Mouse (Mus musculus): ENCODE data around the gene Drap1. TPM values are rescaled to one million over a fixed set of nuclear protein-coding genes. Genes with fewer than 3 reads are reported as not detected.

The Drap1 gene
- 86.3 and 111 TPM in 2 replicates for polyA plus RNA-seq (2012; rRNA removed)

DNA sequence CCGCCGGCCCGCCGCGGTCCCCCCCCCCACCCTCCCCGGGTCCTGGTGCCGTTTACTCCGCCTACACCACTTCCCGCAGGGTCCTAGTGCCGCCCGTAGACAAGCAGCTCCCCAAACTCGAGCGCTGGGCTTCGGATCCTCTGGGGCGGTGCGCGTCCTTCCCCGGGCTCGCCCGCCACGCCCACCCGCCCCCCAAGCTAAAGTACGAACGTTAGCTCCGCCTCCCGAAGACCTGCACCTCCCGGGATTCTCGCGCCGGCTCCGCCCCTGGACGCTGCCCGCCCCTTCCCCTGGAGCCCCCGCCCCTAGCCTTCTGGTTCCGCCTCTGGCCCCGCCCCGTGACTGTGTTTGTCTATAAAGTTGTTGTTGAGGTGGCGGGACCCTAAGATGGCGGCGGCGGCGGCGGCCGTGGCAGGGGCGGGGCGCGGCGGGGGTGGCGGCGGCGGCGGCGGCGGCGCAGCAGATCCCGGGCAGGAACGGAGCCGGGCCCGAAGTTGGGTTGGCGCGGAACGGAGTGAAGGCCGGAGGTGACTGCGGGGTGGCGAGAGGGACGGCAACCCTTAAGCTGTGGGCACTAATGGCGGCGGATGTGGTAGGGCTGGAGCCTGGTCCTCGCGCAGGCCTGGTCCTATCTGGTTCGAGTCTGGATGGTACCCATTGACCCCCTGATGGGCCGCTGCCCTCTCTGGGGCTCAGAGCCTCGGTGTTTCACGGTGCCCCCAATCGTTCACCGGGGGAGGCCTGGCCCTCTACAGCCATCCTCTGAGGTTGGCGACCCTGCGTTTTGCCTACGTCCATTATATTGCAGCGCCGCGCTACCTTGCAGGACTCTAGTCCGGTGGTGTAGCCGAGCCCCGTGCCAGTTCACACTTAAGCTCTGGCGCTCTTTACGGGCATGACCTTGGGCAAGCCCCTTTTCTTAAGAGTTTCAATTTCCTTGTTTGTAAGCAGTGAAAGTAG lies at the start of gene Drap1, which contains the start of gene AI837181:
TSS of gene Drap1 (minus strand) at position 198 of the 960 bp plus-strand sequence.
TSS of gene AI837181 (plus strand) at position 363 of the 960 bp plus-strand sequence.

DNA sequence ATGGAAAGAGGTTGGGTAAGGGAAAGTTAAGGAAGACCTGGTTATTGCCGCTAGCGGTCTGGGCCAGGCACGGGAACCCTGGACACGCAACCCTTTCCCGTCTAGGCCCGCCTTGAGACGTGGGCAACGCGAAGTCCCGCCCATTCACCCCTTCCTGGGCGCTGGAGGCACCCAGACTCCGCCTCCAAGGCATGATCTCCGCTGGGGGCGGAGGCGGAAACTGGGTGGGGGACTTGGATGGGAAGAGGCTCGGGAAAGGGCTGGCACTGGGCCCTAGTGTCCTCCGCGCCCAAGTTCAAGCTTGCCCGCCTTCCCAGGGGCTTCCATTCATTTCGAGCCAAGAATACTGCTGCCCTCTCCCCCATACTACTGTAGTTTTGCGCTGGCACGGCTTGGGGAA lies 48.9 kb upstream of the Drap1 start, which contains the start of gene Efemp2:
TSS of gene Efemp2 (plus strand) at position 235 of the 400 bp plus-strand sequence.

DNA sequence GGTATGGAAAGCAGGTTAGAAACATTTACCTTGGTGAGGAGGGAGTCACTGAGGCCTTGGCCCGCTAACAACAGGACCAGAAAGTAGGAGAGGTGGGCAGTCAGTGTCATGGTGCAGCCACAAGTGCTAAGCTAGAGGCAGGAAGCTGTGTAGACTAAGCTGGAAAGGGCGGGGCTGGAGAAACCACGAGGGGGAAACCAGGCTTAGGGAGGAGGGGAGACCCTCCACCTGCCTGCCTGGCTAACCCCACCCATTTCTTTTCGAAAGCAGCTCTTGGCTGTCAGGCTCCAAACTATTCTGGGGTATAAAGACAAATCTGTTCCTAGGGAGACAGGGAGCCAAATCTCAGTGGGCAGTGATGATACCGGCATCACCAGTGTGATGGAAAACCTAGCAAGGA lies 43.6 kb upstream of the Drap1 start, which contains the start of gene Ctsw:
TSS of gene Ctsw (minus strand) at position 134 of the 400 bp plus-strand sequence.

DNA sequence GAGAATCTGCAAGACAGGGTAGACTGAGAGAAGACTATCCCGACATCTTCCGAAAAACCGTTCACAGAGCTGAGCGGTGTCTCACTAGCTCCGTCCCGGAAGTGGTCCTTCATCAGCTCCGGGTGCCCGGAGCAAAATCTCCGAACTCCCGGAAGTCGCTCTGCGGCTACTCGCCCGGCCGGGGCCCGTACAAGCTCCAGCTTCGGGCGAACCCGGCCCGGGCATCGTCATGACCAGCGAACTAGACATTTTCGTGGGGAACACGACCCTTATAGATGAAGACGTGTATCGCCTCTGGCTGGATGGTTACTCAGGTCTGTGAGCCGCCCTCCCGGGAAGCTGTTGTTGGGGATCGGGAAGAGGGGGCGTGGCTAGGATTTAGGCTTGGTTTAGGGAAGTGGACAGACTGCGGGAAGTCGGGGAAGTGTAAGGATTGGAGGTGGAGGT lies 35.7 kb upstream of the Drap1 start, which contains the start of gene Fibp:
TSS of gene Fibp (plus strand) at position 151 of the 447 bp plus-strand sequence.

DNA sequence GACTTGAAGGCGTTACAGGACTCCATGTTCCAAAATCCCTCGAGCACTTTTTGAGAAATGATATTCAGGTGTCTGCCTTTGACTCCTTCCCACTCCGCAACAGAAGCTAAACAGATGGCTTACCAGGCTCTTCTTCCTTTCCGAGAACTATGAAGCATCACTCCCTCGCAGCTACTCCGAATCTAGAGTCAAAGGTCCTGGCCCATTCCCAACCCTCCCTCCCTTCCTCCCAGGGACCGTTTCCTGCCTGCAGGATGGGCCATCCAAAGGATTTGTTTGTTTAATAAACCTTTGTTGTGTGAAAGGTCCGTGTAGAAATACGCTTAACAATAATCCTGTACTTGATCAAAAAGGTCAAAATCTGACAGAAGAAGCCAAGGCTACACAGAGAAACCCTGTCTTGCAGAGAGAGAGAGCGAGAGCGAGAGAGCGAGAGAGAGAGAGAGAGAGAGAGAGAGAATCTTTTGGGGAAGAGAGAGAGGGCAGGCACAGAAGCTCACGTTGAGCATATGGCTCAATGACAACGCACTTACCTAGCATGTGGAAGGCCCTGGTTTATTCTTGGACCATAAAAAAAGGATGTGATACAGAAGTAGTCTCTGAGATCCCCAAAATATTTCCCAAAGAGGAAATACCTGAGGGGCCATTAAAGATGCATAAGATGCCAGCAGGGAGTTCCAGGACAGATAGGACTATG lies 33.1 kb upstream of the Drap1 start, which contains the start of gene Ccdc85b:
TSS of gene Ccdc85b (minus strand) at position 149 of the 697 bp plus-strand sequence.

DNA sequence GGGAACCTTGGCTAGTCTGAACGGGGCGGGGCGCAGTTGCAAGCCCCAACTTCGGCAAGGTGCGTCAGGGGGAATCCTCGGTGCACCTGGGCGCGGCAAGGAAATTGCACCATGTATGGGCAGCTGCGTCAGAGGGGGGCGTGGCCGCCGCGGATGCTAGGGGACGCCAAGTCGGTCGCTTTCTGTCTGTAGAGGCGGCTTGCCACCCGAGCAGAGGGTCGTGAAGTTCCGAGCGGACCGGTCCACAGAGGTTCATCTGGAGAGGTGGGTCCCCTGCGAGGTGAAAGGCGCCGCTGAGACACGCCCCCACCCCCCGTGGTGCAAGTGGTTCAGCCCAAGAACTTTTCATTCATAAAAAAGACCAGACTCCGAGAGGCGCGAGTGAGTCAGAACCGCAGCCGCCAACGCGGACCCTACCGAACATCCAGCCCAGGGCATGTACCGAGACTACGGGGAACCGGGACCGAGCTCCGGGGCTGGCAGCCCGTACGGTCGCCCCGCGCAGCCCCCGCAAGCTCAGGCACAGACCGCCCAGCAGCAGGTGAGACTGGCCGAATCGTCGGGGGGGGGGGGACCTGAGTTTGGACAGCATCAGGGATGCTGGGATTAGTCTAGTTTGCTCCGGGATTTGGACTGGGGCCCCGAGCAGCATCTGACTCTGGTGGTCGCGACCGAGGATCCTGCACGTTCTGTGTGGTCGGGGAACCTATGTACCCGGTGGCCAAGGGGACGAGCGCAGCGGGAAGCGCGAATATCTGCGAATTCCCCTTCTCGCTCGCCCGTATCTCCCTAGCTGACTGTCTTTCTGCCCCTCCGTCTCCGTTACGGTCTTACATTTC lies 23.0 kb upstream of the Drap1 start, which contains the start of gene Fosl1:
TSS of gene Fosl1 (plus strand) at position 33 of the 839 bp plus-strand sequence.

DNA sequence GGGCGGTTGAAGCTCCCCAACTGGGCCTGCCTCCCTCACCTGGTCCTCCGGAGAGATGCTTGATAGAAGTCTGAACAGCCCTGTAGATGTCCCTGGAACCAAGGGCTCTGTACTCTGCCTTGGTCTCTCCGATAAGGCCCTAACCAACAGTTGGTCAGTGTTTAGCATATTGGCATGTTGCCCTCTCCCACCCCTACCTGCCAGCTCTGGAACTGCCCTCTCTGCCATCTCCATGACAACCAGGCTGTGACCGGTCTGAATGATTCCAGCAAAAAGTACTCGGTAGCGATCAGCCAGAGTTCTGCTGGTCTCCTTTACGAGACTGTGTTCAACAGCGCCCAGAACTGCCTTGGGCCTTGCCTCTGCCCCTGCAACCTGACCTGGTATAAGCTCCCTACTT lies 22.5 kb downstream of the Drap1 start, which contains the start of gene Tsga10ip:
TSS of gene Tsga10ip (minus strand) at position 234 of the 400 bp plus-strand sequence.

DNA sequence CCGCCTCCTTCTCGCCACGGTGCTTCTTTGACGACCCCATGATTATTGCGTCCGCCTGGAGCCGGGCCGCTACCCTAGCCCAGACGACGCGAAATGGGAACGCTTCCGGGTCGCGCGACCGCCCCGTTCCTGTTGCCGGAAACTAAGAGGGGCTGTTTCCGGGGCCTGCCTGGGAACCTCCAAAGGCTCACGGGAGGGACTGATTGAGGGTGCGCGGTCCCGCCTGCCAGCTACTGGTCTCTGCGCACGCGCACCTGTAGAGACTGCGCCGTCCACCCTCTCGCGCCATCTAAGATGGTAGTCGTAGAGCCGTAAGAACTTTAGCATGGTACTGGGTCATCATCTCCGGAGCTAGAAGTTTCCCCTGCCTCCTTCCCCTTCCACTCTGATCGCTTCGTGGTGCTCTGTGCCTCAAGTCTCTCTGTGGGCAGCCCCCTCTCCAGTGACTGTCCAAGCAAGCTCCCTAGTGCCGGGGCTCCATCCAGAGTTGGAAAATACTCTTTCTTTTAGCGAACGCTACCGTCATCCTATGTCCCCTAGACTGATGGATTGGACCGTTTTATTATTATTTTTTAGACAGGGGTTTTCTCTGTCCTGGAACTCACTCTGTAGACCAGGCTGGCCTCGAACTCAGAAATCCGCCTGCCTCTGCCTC lies 36.1 kb downstream of the Drap1 start, which contains the start of gene Sart1:
TSS of gene Sart1 (minus strand) at position 116 of the 655 bp plus-strand sequence.

Other genes with a start within 250 kb of the Drap1 start
- 59.2 and 59.9 TPM in 2 replicates for gene Pacs1, start 151.9 kb downstream of the Drap1 start, polyA plus RNA-seq (2012; rRNA removed)
- gene Sf3b2, start 129.5 kb downstream of the Drap1 start, polyA plus RNA-seq (2012; rRNA removed): 146 and 169 TPM in 2 replicates
- gene Gal3st3, start 126.6 kb downstream of the Drap1 start, polyA plus RNA-seq (2012; rRNA removed): 0.67 and 0.79 TPM in 2 replicates
- not detected in 2 replicates for gene Catsper1, start 89.2 kb downstream of the Drap1 start, polyA plus RNA-seq (2012; rRNA removed)
- 7.1 and 12.9 TPM in 2 replicates for gene Cst6, start 75.4 kb downstream of the Drap1 start, polyA plus RNA-seq (2012; rRNA removed)
- gene Eif1ad, start 58.2 kb downstream of the Drap1 start, polyA plus RNA-seq (2012; rRNA removed): 19.4 and 21.0 TPM in 2 replicates
- 123 and 155 TPM in 2 replicates for gene Banf1, start 57.8 kb downstream of the Drap1 start, polyA plus RNA-seq (2012; rRNA removed)
- 15.7 and 18.4 TPM in 2 replicates for gene Sart1, start 36.3 kb downstream of the Drap1 start, polyA plus RNA-seq (2012; rRNA removed)
- 4.9 and 5.6 TPM in 2 replicates for gene Tsga10ip, start 22.5 kb downstream of the Drap1 start, polyA plus RNA-seq (2012; rRNA removed)
- 115 and 124 TPM in 2 replicates for gene AI837181, start 165 bp upstream of the Drap1 start, polyA plus RNA-seq (2012; rRNA removed)
- gene Fosl1, start 22.6 kb upstream of the Drap1 start, polyA plus RNA-seq (2012; rRNA removed): 4.3 and 7.9 TPM in 2 replicates
- gene Ccdc85b, start 32.9 kb upstream of the Drap1 start, polyA plus RNA-seq (2012; rRNA removed): 12.3 and 17.9 TPM in 2 replicates
- gene Fibp, start 35.6 kb upstream of the Drap1 start, polyA plus RNA-seq (2012; rRNA removed): 118 and 164 TPM in 2 replicates
- 1.5 and 2.4 TPM in 2 replicates for gene Ctsw, start 43.5 kb upstream of the Drap1 start, polyA plus RNA-seq (2012; rRNA removed)
- gene Efemp2, start 49.0 kb upstream of the Drap1 start, polyA plus RNA-seq (2012; rRNA removed): 205 and 258 TPM in 2 replicates
- gene Mus81, start 63.4 kb upstream of the Drap1 start, polyA plus RNA-seq (2012; rRNA removed): 78.2 and 88.4 TPM in 2 replicates
- 447 and 670 TPM in 2 replicates for gene Cfl1, start 65.5 kb upstream of the Drap1 start, polyA plus RNA-seq (2012; rRNA removed)
- 1.00 and 1.3 TPM in 2 replicates for gene 1700020D05Rik, start 78.8 kb upstream of the Drap1 start, polyA plus RNA-seq (2012; rRNA removed)
- 17.6 and 19.1 TPM in 2 replicates for gene Snx32, start 85.6 kb upstream of the Drap1 start, polyA plus RNA-seq (2012; rRNA removed)
- 0.87 and 1.1 TPM in 2 replicates for gene Ovol1, start 135.7 kb upstream of the Drap1 start, polyA plus RNA-seq (2012; rRNA removed)
- 15.5 and 16.1 TPM in 2 replicates for gene Ap5b1, start 143.0 kb upstream of the Drap1 start, polyA plus RNA-seq (2012; rRNA removed)
- 93.6 and 93.9 TPM in 2 replicates for gene Rnaseh2c, start 176.9 kb upstream of the Drap1 start, polyA plus RNA-seq (2012; rRNA removed)
- gene Kat5, start 185.3 kb upstream of the Drap1 start, polyA plus RNA-seq (2012; rRNA removed): 56.6 and 61.2 TPM in 2 replicates
- gene Rela, start 212.5 kb upstream of the Drap1 start, polyA plus RNA-seq (2012; rRNA removed): 109 and 128 TPM in 2 replicates
- 110 and 149 TPM in 2 replicates for gene Sipa1, start 238.7 kb upstream of the Drap1 start, polyA plus RNA-seq (2012; rRNA removed)

Data from ovary, adult 2 months (tissue).